Mouse (Mus musculus): ENCODE results near the gene Trim11. TPM values are rescaled to one million over a fixed set of nuclear protein-coding genes. Genes with fewer than 3 reads are reported as not detected.

The Trim11 gene
- polyA plus RNA-seq, 1 experiment from 2014 or later: 36.1 TPM

GRCm38 (mm10) chr11:58974414-58974813 is 3.5 kb upstream of the Trim11 start:
- Histone ChIP-seq H3K9me3 (ENCODE audit: control insufficient read depth, low read length) (no peaks in the 10 kb centered on the region), H3K9ac (ENCODE audit: low read length) (no peak overlapping the region), H3K27ac (replicated peaks in 1 of 2; ENCODE audit: control insufficient read depth in 1 of 2, insufficient read depth in 1 of 2, low read depth in 2 of 2, low read length in 2 of 2) (no peak overlapping the region), H3K36me3 (ENCODE audit: control insufficient read depth, insufficient read depth, low read length) (peaks cover 31% of the 10 kb centered on the region), H3K4me1 (ENCODE audit: control insufficient read depth in 2 of 2, insufficient read depth in 2 of 2, low read length in 2 of 2) (peaks cover 2 to 20% of the 10 kb centered on the region in 2 experiments), H3K4me2 (ENCODE audit: low read length) (no peak overlapping the region), H3K4me3 (ENCODE audit: control insufficient read depth in 1 of 2, insufficient read depth in 1 of 2, low read depth in 1 of 2, low read length in 2 of 2) (no peak overlapping the region), H3K27me3 (ENCODE audit: control insufficient read depth, insufficient read depth, low read length) (no peaks in the 10 kb centered on the region)
- WGBS: 81% methylated on average over 3 of the region's 3 CpGs
- no peak for ATAC-seq (ENCODE audit: insufficient number of reproducible peaks, insufficient read depth, low FRiP score, low read depth)

GRCm38 (mm10) chr11:58977150-58977549 is 743 bp upstream of the Trim11 start:
- ATAC-seq (ENCODE audit: insufficient number of reproducible peaks, insufficient read depth, low FRiP score, low read depth): no peak

DNA sequence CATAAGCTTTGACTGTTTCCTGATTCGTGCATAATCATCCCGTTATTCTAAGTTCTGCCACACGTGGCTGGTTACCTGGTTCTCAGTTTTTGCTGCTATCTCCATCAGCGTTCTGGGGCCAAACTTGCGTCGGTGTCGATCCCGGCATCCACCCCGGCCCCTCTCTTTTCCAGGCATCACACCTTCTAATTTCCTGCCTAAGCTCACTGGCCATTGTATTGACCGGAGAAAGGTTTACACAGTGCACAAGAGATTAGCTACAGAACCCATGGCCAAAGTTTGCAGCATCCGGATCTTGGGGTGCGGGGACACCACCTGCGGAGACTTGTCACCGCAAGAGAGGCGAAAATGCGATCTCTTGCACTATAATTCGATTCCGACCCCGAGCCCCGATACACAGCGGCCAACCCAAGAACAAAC is 276 bp upstream of the Trim11 start:
- Histone ChIP-seq H3K9ac (ENCODE audit: low read length) (peak overlapping the region; percentile 90), H3K4me1 (ENCODE audit: control insufficient read depth in 2 of 2, insufficient read depth in 2 of 2, low read length in 2 of 2) (peaks cover 27 to 43% of the 10 kb centered on the region in 2 experiments), H3K27ac (replicated peaks in 1 of 2; ENCODE audit: control insufficient read depth in 1 of 2, insufficient read depth in 1 of 2, low read depth in 2 of 2, low read length in 2 of 2) (peak overlapping the region; percentile 68 to 78), H3K9me3 (ENCODE audit: control insufficient read depth, low read length) (no peaks in the 10 kb centered on the region), H3K36me3 (ENCODE audit: control insufficient read depth, insufficient read depth, low read length) (peaks cover 21% of the 10 kb centered on the region), H3K27me3 (ENCODE audit: control insufficient read depth, insufficient read depth, low read length) (no peaks in the 10 kb centered on the region), H3K4me2 (ENCODE audit: low read length) (peak overlapping the region; percentile 98), H3K4me3 (ENCODE audit: control insufficient read depth in 1 of 2, insufficient read depth in 1 of 2, low read depth in 1 of 2, low read length in 2 of 2) (peak overlapping the region; percentile 87 to 92)
- no peak for ATAC-seq (ENCODE audit: insufficient number of reproducible peaks, insufficient read depth, low FRiP score, low read depth)
- WGBS: under 1% methylated on average over 21 of the region's 21 CpGs

More at GRCm38 (mm10) chr11:58977150-58977549, 743 bp upstream of the Trim11 start:
- H3K27me3 ChIP-seq (ENCODE audit: control insufficient read depth, insufficient read depth, low read length): no peaks in the 10 kb centered on the region
- WGBS: under 1% methylated on average over 29 of the region's 29 CpGs
- H3K27ac ChIP-seq (replicated peaks in 1 of 2; ENCODE audit: control insufficient read depth in 1 of 2, insufficient read depth in 1 of 2, low read depth in 2 of 2, low read length in 2 of 2): peak overlapping the region; percentile 68 to 78
- H3K4me2 ChIP-seq (ENCODE audit: low read length): peak overlapping the region; percentile 98
- H3K9me3 ChIP-seq (ENCODE audit: control insufficient read depth, low read length): no peaks in the 10 kb centered on the region
- peak overlapping the region; percentile 90 for H3K9ac ChIP-seq (ENCODE audit: low read length)
- H3K36me3 ChIP-seq (ENCODE audit: control insufficient read depth, insufficient read depth, low read length): peaks cover 21% of the 10 kb centered on the region
- H3K4me3 ChIP-seq (ENCODE audit: control insufficient read depth in 1 of 2, insufficient read depth in 1 of 2, low read depth in 1 of 2, low read length in 2 of 2): peak overlapping the region; percentile 87 to 92
- H3K4me1 ChIP-seq (ENCODE audit: control insufficient read depth in 2 of 2, insufficient read depth in 2 of 2, low read length in 2 of 2): peaks cover 23 to 39% of the 10 kb centered on the region in 2 experiments

DNA sequence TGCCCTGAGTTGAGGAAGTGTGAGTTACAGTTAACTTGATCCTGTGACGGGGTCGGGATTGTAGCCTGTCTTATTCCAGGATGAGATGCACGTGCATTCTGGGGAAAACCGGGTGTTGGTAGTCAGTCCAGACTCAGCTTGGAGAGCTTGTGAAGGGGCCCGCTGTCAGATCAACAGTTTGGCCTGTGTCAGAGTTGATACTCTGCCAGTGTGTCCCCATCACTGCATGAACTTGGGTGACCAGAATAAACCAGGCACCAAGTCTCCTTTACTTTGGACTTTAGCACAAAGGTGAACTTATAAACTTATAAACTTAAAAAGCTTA is 775 bp downstream of the Trim11 start:
- H3K4me1 ChIP-seq (ENCODE audit: control insufficient read depth in 2 of 2, insufficient read depth in 2 of 2, low read length in 2 of 2): peaks cover 33 to 51% of the 10 kb centered on the region in 2 experiments
- H3K9me3 ChIP-seq (ENCODE audit: control insufficient read depth, low read length): no peaks in the 10 kb centered on the region
- peak overlapping the region; percentile 90 for H3K9ac ChIP-seq (ENCODE audit: low read length)
- no peak for ATAC-seq (ENCODE audit: insufficient number of reproducible peaks, insufficient read depth, low FRiP score, low read depth)
- peak overlapping the region; percentile 87 to 92 for H3K4me3 ChIP-seq (ENCODE audit: control insufficient read depth in 1 of 2, insufficient read depth in 1 of 2, low read depth in 1 of 2, low read length in 2 of 2)
- 0% methylated on average over 5 of the region's 5 CpGs for WGBS
- peaks cover 27% of the 10 kb centered on the region for H3K36me3 ChIP-seq (ENCODE audit: control insufficient read depth, insufficient read depth, low read length)
- H3K4me2 ChIP-seq (ENCODE audit: low read length): peak overlapping the region; percentile 98
- peak overlapping the region; percentile 72 to 78 for H3K27ac ChIP-seq (replicated peaks in 1 of 2; ENCODE audit: control insufficient read depth in 1 of 2, insufficient read depth in 1 of 2, low read depth in 2 of 2, low read length in 2 of 2)
- no peaks in the 10 kb centered on the region for H3K27me3 ChIP-seq (ENCODE audit: control insufficient read depth, insufficient read depth, low read length)

GRCm38 (mm10) chr11:58979183-58979582 is 1.3 kb downstream of the Trim11 start:
- WGBS: 53% methylated on average over 3 of the region's 3 CpGs
- Histone ChIP-seq H3K4me3 (ENCODE audit: control insufficient read depth in 1 of 2, insufficient read depth in 1 of 2, low read depth in 1 of 2, low read length in 2 of 2) (peak overlapping the region; percentile 87 to 92), H3K9me3 (ENCODE audit: control insufficient read depth, low read length) (no peaks in the 10 kb centered on the region), H3K4me1 (ENCODE audit: control insufficient read depth in 2 of 2, insufficient read depth in 2 of 2, low read length in 2 of 2) (peaks cover 35 to 54% of the 10 kb centered on the region in 2 experiments), H3K27ac (replicated peaks in 1 of 2; ENCODE audit: control insufficient read depth in 1 of 2, insufficient read depth in 1 of 2, low read depth in 2 of 2, low read length in 2 of 2) (peak overlapping the region; percentile 39 to 78; a peak in 3 of 4 replicates), H3K4me2 (ENCODE audit: low read length) (peak overlapping the region; percentile 98), H3K36me3 (ENCODE audit: control insufficient read depth, insufficient read depth, low read length) (peaks cover 31% of the 10 kb centered on the region), H3K9ac (ENCODE audit: low read length) (peak overlapping the region; percentile 90), H3K27me3 (ENCODE audit: control insufficient read depth, insufficient read depth, low read length) (no peaks in the 10 kb centered on the region)
- ATAC-seq (ENCODE audit: insufficient number of reproducible peaks, insufficient read depth, low FRiP score, low read depth): no peak

DNA sequence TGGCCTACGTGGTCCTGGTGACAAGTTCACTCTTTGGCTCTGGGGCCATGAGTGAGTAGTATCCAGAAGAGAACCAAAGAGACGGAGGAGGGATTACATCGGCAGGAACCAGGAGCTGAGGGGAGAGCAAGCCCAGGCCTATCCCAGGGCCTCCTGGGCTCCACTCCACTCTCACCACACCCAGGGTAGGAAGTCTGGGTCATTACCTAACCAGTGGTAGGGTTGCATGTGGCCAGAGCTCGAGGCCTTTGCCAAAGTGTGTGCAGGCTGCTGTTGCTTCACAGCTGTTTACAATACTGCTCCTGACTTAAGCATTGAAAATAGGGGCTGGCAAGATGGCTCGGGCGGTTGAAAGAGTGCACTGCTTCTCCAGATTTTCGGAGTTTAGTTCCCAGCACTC is 1.8 kb downstream of the Trim11 start:
- peaks cover 39 to 59% of the 10 kb centered on the region in 2 experiments for H3K4me1 ChIP-seq (ENCODE audit: control insufficient read depth in 2 of 2, insufficient read depth in 2 of 2, low read length in 2 of 2)
- no peaks in the 10 kb centered on the region for H3K9me3 ChIP-seq (ENCODE audit: control insufficient read depth, low read length)
- peak overlapping the region; percentile 39 to 78; a peak in 3 of 4 replicates for H3K27ac ChIP-seq (replicated peaks in 1 of 2; ENCODE audit: control insufficient read depth in 1 of 2, insufficient read depth in 1 of 2, low read depth in 2 of 2, low read length in 2 of 2)

DNA sequence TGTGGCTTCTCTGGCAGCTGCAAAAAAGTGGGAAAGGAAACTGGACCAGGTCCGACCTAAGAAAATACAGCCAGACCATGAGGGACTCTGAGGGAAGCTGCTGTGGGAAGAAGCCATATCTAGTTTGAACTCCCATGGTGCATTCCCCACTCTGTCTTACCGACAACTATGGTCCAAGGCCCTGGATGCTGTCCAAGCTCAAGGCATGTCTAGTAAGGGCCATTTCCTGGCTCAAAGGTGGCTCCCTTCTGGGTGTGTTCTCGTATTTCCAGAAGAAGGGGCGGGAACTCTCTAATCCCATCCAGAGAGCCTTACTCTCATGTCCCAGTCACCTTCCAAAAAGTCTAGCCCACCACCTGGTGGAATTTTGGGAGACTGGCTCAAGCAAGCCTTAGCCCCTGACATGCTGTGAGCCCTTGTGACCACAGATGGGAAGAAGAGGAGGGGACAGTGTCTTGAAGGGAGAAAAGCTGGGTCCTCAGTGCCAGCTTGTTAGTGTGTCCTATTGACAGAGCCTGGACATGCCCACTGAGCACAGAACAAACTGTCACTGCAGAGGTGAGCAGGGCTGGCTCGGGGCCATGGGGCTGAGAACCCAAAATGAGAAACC is 2.6 kb downstream of the Trim11 start:
- Histone ChIP-seq H3K4me1 (ENCODE audit: control insufficient read depth in 2 of 2, insufficient read depth in 2 of 2, low read length in 2 of 2) (peaks cover 47 to 67% of the 10 kb centered on the region in 2 experiments), H3K9me3 (ENCODE audit: control insufficient read depth, low read length) (no peaks in the 10 kb centered on the region), H3K9ac (ENCODE audit: low read length) (peak overlapping the region; percentile 90), H3K36me3 (ENCODE audit: control insufficient read depth, insufficient read depth, low read length) (peaks cover 39% of the 10 kb centered on the region), H3K27me3 (ENCODE audit: control insufficient read depth, insufficient read depth, low read length) (no peaks in the 10 kb centered on the region), H3K27ac (replicated peaks in 1 of 2; ENCODE audit: control insufficient read depth in 1 of 2, insufficient read depth in 1 of 2, low read depth in 2 of 2, low read length in 2 of 2) (peak overlapping the region; percentile 31 to 78), H3K4me3 (ENCODE audit: control insufficient read depth in 1 of 2, insufficient read depth in 1 of 2, low read depth in 1 of 2, low read length in 2 of 2) (peak overlapping the region in 1 of 2 experiments; percentile 87; a peak in 1 of 4 replicates), H3K4me2 (ENCODE audit: low read length) (peak overlapping the region; percentile 98)
- no peak for ATAC-seq (ENCODE audit: insufficient number of reproducible peaks, insufficient read depth, low FRiP score, low read depth)
- 45% methylated on average over 5 of the region's 5 CpGs for WGBS

More for the DNA sequence above, 1.8 kb downstream of the Trim11 start:
- 52% methylated on average over 7 of the region's 7 CpGs for WGBS
- no peak for ATAC-seq (ENCODE audit: insufficient number of reproducible peaks, insufficient read depth, low FRiP score, low read depth)
- H3K4me3 ChIP-seq (ENCODE audit: control insufficient read depth in 1 of 2, insufficient read depth in 1 of 2, low read depth in 1 of 2, low read length in 2 of 2): peak overlapping the region; percentile 87 to 92
- H3K4me2 ChIP-seq (ENCODE audit: low read length): peak overlapping the region; percentile 98
- peak overlapping the region; percentile 90 for H3K9ac ChIP-seq (ENCODE audit: low read length)
- peaks cover 36% of the 10 kb centered on the region for H3K36me3 ChIP-seq (ENCODE audit: control insufficient read depth, insufficient read depth, low read length)
- no peaks in the 10 kb centered on the region for H3K27me3 ChIP-seq (ENCODE audit: control insufficient read depth, insufficient read depth, low read length)

All from heart, embryonic 14.5 days (tissue).